Mouse (Mus musculus) stomach, postnatal 0 days (tissue): ENCODE results near the gene Scn3b.

Experiments
- CTCF ChIP-seq: IDR thresholded peaks from 2 replicates; pipeline ENCODE4 v1.5.1; 2016; ENCODE audit warnings: antibody characterized with exemption, low read depth, mild to moderate bottlenecking, moderate library complexity
- EP300 ChIP-seq: optimal IDR thresholded peaks from 2 replicates; pipeline ENCODE3; 2016; ENCODE audit warnings: antibody characterized with exemption

- TF ChIP-seq CTCF (peak; percentile 89), EP300 (no peak)
Observed at GRCm38 (mm10) chr9:40333649-40334396, 64.8 kb downstream of the Scn3b start.
